Mouse (Mus musculus) olfactory bulb, adult 2 months (tissue): ENCODE data around the gene Gzf1. TPM values are rescaled to one million over a fixed set of nuclear protein-coding genes. Genes with fewer than 3 reads are reported as not detected.
A peak's percentile ranks its signal among the peaks of the same experiment; 100 is the strongest.

Source experiments
- H3K27ac ChIP-seq: fragments of 200-500 bp; 2 replicates; pipeline ENCODE4 v1.5.1; 2012; ENCODE audit warnings: low read depth, low read length; ENCODE audit not compliant: insufficient read depth
- H3K4me1 ChIP-seq: fragments of 200-500 bp; 2 replicates; pipeline ENCODE4 v1.6.1; 2012; ENCODE audit warnings: low read length; ENCODE audit not compliant: control insufficient read depth, insufficient read depth
- H3K4me3 ChIP-seq: fragments of 200-500 bp; 2 replicates; pipeline ENCODE4 v1.5.1; 2012; ENCODE audit warnings: mild to moderate bottlenecking, low read depth, low read length, moderate library complexity; ENCODE audit not compliant: insufficient read depth
- CTCF ChIP-seq: fragments of 200-500 bp; IDR thresholded peaks from 2 replicates; pipeline ENCODE4 v1.5.1; 2012; ENCODE audit warnings: low read depth, mild to moderate bottlenecking, low read length, moderate library complexity; ENCODE audit not compliant: insufficient read depth
- POLR2A ChIP-seq: fragments of 200-500 bp; IDR thresholded peaks from 2 replicates; pipeline ENCODE4 v1.6.1; 2012; ENCODE audit warnings: mild to moderate bottlenecking, low read depth, low read length, moderate library complexity; ENCODE audit not compliant: insufficient read depth
- WGBS: fragments of 180-500 bp; shearing (Covaris S2); methylation state at CpG from one replicate; pipeline ENCODE4 v1.1.7; 2018; 5-methylcytosine and 5-hydroxymethylcytosine counted together
- polyA plus RNA-seq: library from polyadenylated mRNA; stranded (reverse); fragments of >200 nt; gene quantifications from 2 replicates; pipeline ENCODE4 v1.2.4, GENCODE M21; 2012; ENCODE audit warnings: low replicate concordance; ENCODE audit not compliant: missing spikeins, insufficient read depth, insufficient read length

Gene Gzf1
- polyA plus RNA-seq, 1 experiment = not detected

DNA sequence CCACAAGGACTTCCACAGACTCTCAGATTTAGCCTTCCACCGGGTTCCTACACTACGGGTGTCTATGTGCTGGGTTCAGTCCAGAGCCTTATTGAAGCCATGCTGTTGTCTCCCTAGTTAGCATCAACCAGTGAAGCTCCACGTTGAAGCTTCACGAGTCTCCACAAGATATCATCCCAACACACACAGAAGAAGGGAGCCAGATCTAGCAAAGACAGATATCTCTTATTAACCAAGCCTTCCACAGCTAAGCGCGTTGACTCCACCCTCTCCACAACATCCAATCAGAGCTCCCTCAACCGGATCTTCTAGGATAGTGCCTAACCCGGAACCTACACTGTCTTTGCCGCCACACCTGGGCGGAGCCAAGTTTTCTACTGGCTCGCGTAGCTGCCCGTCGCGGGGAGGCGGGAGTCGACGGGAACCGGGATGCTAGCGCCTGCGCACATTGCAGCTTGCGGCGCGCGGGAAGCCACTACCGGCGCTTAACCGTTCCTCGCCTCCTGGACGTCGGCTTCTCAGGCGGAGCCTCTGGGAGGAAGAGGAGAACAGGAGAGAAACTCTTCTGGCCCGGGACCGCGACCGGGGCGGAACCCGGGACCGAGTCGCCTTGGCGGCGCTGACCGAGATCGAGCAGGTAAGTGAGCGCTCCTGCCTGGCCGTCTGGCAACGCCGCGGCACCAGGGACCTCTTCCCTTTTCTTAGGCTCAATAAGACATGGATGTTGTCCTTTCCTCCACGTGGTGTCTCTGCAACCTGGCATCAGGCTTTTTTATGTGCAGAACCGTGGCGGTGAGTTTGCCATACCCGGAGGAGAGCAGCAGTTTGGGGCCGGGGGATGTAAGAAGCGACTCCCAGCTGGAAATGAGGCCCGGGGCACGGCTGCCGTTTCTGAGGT lies 8.4 kb upstream of the Gzf1 start, which contains the start of gene Nxt1:
Gene Nxt1, plus strand, starts transcription at position 403 of the 898 bp plus-strand sequence.
- Histone ChIP-seq H3K4me1 (peaks cover 5% of the 10 kb centered on the region; the same call in 1 of the 2 replicates), H3K27ac (peak within 1 kb of the TSS; percentile 71), H3K4me3 (peak within 1 kb of the TSS; percentile 74)
- TF ChIP-seq POLR2A (peak; percentile 75), CTCF (no peak)
- 1% methylated on average over 58 of the region's 58 CpGs for WGBS

DNA sequence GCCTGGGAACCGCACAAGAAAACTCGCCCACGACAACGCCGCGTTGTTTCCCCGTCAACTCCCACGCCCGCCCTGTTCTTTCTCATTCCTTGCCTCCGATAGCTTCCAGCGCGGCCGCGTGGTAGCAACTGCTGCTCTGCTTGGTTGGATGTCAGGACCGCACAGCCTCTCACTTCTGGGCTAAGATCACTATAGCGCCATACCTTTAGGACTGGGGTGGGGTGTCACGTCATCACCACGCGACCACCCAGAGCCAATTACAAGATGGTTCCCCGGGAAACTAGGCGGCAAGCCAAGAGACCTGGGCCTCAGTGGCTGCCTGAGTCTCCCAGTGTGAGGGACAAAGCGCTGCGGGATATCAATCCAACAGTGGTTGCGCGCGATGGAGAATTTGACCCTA lies 3.0 kb upstream of the Gzf1 start:
- WGBS = 3% methylated on average over 26 of the region's 26 CpGs
- TF ChIP-seq POLR2A (0 out of 2 replicates have a peak, but pooled peaks have one; percentile 24), CTCF (no peak)
- Histone ChIP-seq H3K27ac (peak overlapping the region; percentile 93), H3K4me3 (peak overlapping the region; percentile 65), H3K4me1 (peaks cover 20% of the 10 kb centered on the region)

DNA sequence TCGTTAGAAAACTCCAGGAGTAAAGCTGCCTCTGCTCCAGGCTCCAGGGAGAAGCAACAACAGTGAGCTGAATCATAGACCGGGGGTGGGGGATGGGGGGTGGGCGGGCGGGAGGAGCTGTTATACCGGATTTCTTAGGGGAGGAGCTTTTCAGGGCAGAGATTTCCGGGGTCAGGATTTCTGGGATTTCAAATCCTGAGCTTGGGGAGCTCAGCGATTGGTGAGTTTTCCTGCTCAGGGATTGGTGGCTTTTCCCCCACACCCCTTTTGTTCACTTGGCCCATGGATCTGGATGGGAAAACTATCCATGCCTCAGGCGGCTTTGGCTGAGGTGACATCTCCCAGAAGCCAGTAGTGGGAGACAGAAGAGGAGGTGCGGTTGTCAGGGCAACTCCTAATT lies 1.5 kb upstream of the Gzf1 start:
- WGBS = 2% methylated on average over 9 of the region's 9 CpGs
- H3K4me3 ChIP-seq = no peak overlapping the region
- H3K4me1 ChIP-seq = peaks cover 17% of the 10 kb centered on the region
- TF ChIP-seq CTCF (no peak), POLR2A (no peak)
- H3K27ac ChIP-seq = peak overlapping the region; percentile 73

DNA sequence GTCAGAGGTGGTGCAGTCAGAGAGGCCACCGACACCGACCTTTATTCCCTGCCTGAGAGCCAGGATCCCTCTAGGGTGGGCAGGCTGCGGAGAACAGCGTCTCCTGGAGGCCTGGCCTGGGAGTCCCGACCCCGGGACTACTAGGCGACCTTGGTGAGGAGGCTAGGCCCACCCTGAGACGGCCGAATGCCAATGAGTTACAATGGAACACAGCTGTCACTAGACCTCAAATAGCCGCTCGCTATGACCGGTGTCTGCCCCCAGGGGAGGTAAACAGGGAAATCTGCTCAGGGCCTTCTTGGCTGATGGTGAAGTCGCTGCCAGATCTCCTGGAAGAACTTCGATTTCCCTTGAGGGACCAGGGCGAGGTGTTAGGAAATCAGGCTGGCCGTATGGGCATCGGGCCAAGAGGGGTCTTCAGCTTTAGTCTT lies 653 bp downstream of the Gzf1 start:
- Histone ChIP-seq H3K4me1 (peaks cover 23% of the 10 kb centered on the region), H3K27ac (peak overlapping the region; percentile 2; the same call in 1 of the 2 replicates), H3K4me3 (peak overlapping the region; percentile 62)
- 4% methylated on average over 17 of the region's 17 CpGs for WGBS
- TF ChIP-seq CTCF (peak; percentile 25; the same call in 1 of the 2 replicates), POLR2A (no peak)

DNA sequence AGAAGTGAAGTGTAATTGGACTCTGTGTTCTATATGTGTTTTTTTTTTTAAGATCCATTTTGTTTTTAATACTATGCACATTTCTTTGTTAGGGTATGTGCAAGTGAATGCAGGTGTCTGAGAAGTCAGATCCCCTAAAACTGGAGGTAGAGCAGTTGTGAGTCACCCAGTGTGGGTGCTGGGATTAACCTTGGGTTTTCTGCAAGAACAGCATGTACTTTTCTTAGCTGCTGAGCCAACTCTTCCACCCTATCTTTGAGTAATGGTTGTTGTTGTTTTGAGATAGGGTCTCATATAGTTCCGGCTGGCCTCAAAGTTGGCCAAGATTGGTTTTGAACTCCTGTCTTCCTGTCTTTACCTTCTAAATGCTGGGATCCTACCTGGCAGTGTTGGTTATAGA lies 2.2 kb downstream of the Gzf1 start:
- WGBS = 88% methylated on average over 1 of the region's 1 CpGs
- TF ChIP-seq POLR2A (no peak), CTCF (no peak)
- Histone ChIP-seq H3K4me3 (no peak overlapping the region), H3K27ac (no peak overlapping the region), H3K4me1 (peaks cover 16% of the 10 kb centered on the region)

DNA sequence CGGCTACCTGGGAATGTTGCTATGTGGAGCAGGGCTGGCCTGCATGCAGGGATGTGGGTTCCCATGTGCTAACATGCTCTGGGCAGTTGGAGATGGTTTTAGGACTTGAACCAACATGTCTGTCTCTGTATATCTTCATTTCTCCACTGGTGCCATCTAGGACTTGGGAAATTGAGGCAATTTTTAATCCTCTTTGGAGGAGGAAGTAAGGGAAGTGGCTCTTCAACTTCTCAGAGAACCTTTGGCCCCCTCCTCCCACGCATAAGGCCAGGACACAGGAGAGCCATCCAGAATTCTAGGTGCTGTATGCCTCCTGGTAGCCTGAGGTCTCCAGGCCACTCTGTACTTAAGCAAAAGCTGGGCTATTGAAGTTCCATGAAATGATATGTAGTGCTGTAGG lies 4.1 kb downstream of the Gzf1 start:
- TF ChIP-seq POLR2A (no peak), CTCF (no peak)

DNA sequence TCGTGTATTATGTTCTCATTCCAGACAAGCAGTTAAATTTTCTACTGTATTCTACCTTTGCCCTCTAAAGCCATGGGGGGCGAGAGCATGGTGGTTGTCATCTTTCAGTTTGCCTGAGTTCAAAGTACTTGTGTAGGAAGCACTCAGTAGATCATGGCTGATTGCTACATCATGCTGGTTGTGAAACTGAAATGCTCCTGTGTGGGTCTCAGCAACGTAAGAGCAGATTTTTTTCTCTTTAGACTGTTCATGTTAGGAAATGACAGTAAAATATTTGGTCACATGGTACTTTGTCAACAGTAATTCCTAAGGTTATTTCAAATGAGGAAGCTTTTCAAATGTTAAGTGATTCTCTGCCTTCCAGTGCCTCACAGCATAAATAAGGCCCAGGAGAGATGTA lies 4.9 kb downstream of the Gzf1 start:
- TF ChIP-seq POLR2A (no peak), CTCF (no peak)
- Histone ChIP-seq H3K4me1 (peaks cover 16% of the 10 kb centered on the region), H3K4me3 (no peak overlapping the region), H3K27ac (no peak overlapping the region)
- WGBS = 90% methylated on average over 3 of the region's 3 CpGs

More for the DNA sequence above, 4.1 kb downstream of the Gzf1 start:
- H3K4me3 ChIP-seq = no peak overlapping the region
- peaks cover 16% of the 10 kb centered on the region for H3K4me1 ChIP-seq
- no peak overlapping the region for H3K27ac ChIP-seq
- 97% methylated on average over 2 of the region's 2 CpGs for WGBS

DNA sequence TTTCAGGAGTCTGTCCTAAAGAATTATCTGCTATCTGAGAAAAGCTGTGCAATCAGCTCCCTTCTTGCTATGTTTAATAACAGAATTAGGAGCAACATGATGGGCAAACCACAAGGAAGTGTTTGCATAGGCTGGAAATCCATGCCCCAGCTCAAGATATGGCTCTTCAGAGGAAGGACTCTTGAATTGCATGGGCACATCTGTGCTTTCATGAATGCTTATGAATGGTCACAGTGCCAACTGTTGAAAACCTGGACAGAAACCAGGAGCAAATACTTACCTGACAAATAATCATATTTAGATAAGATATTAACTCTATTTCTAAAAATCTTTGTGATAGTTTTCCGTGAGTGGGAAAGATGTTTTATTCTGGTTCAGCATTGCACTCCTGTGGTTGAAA lies 6.0 kb downstream of the Gzf1 start:
- WGBS = 97% methylated on average over 1 of the region's 1 CpGs
- Histone ChIP-seq H3K4me1 (peaks cover 11% of the 10 kb centered on the region), H3K27ac (no peak overlapping the region), H3K4me3 (no peak overlapping the region)
- TF ChIP-seq POLR2A (no peak), CTCF (no peak)

DNA sequence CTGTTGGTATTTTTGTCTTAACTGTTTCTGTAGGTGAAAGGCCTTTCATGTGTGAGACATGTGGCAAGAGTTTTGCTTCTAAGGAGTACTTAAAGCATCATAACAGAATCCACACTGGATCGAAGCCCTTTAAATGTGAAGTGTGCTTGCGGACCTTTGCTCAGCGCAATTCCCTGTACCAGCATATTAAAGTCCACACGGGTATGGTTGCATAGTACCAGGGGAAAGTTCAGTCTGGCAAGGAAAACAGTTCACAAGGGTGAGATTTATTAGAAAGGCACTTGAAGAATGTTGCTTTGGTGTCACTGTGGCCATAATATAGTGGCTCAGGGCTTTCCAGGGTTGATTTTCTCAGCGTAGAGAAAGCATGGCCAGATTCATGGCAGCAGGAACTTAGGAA lies 7.1 kb downstream of the Gzf1 start:
- Histone ChIP-seq H3K4me3 (no peak overlapping the region), H3K27ac (no peak overlapping the region), H3K4me1 (peaks cover 8% of the 10 kb centered on the region)
- 95% methylated on average over 5 of the region's 5 CpGs for WGBS
- TF ChIP-seq POLR2A (no peak), CTCF (no peak)
